In genomic region chr14:74845661-74846274, GRCm38 (mm10) we compare ENCODE assay signal across 12 mouse cellular contexts.
DNase-seq lines count a peak whose midpoint lies in the region; ATAC-seq and TF ChIP-seq lines count a peak whose summit lies in the region.
"Had no signal": no experiment of that assay in that cellular context is flagged by ENCODE, and none has a peak within 500 bp of the region (broad histone marks: within the 10 kb centered on the region; RNA-seq: fewer than 3 reads in every experiment).

No protein-coding gene starts in this region.

- no peaks in the 10 kb centered on the region for H3K36me3 ChIP-seq in heart, embryonic 15.5 days
- no peaks in the 10 kb centered on the region for H3K36me3 ChIP-seq in lung, postnatal 0 days (ENCODE audit: insufficient read depth, low read length)
- no peaks in the 10 kb centered on the region for H3K36me3 ChIP-seq in splenic B cell, adult 2 months (ENCODE audit: control insufficient read depth, insufficient read depth, low read length, poor library complexity, severe bottlenecking)

- H3K27ac ChIP-seq in heart, embryonic 15.5 days, result peak overlapping the region; percentile 88
- H3K27ac ChIP-seq in lung, postnatal 0 days (ENCODE audit: low read length), result no peak overlapping the region

- no peak for DNase-seq in heart, postnatal 25 days (ENCODE audit: low spot score)
- peak; percentile 33 for DNase-seq in lung, postnatal 0 days (ENCODE audit: low spot score)
- no peak for DNase-seq in lung, postnatal 25 days (ENCODE audit: low spot score)
- DNase-seq in induced T-regulatory cell, adult 2 months (ENCODE audit: low read depth), result peak; percentile 49
- DNase-seq in splenic B cell, adult 2 months (ENCODE audit: low read depth, low spot score), result peak; percentile 38
- no peak for DNase-seq in left cerebral cortex, adult 8-10 months (ENCODE audit: low spot score in 2 of 2)
- DNase-seq: adrenal gland, adult 8-10 months; cerebellum, adult 11 months; kidney, postnatal 36 days; lung, adult 2 months; spleen, adult 18-20 months had no signal

- WGBS in heart, embryonic 15.5 days, result 42% methylated on average over 2 of the region's 2 CpGs
- 32% methylated on average over 2 of the region's 2 CpGs for WGBS in lung, postnatal 0 days

- TF ChIP-seq CTCF in lung, postnatal 0 days (IDR thresholded peaks at IDR 0.05), result no peak

- no peak overlapping the region for H3K4me2 ChIP-seq in heart, embryonic 15.5 days
- no peak overlapping the region for H3K4me2 ChIP-seq in lung, postnatal 0 days (replicated peaks; ENCODE audit: low read depth, low read length)

- TF ChIP-seq EP300 in lung, postnatal 0 days (IDR thresholded peaks at IDR 0.05), result no peak

- no peaks in the 10 kb centered on the region for H3K27me3 ChIP-seq in heart, embryonic 15.5 days
- H3K27me3 ChIP-seq in lung, postnatal 0 days (replicated peaks; ENCODE audit: insufficient read depth, low read length), result no peaks in the 10 kb centered on the region
- H3K27me3 ChIP-seq in splenic B cell, adult 2 months (ENCODE audit: control insufficient read depth, insufficient read depth, low read length, poor library complexity, severe bottlenecking), result no peaks in the 10 kb centered on the region

- H3K9me3 ChIP-seq in heart, embryonic 15.5 days (replicated peaks), result no peaks in the 10 kb centered on the region
- H3K9me3 ChIP-seq in lung, postnatal 0 days (ENCODE audit: low read length), result no peaks in the 10 kb centered on the region

- peaks cover 65% of the 10 kb centered on the region for H3K4me1 ChIP-seq in heart, embryonic 15.5 days (replicated peaks)
- H3K4me1 ChIP-seq in lung, postnatal 0 days (ENCODE audit: insufficient read depth, low read depth, low read length), result peaks cover 10% of the 10 kb centered on the region; the same call in 1 of the 2 replicates

- no peak for ATAC-seq in heart, embryonic 15.5 days (replicated peaks; ENCODE audit: insufficient number of reproducible peaks, insufficient read depth, low FRiP score, low read depth)
- ATAC-seq in lung, postnatal 0 days, result peak; percentile 16

- no peak overlapping the region for H3K4me3 ChIP-seq in heart, embryonic 15.5 days
- no peak overlapping the region for H3K4me3 ChIP-seq in lung, postnatal 0 days (ENCODE audit: low read depth, low read length)

- intact Hi-C loops in heart, postnatal 25 days (cut with DNase I), result no loop called here

- no peak overlapping the region for H3K9ac ChIP-seq in heart, embryonic 15.5 days
- no peak overlapping the region for H3K9ac ChIP-seq in lung, postnatal 0 days (replicated peaks; ENCODE audit: low read depth)

Comparison
In these comparisons a context has a peak if more than half of its experiments do, and no peak if none do; other contexts are left out.
1. DNase-seq: peak in lung, postnatal 0 days (single experiment), induced T-regulatory cell, adult 2 months (single experiment) and splenic B cell, adult 2 months (single experiment); none in heart, postnatal 25 days (single experiment), lung, postnatal 25 days (single experiment) and left cerebral cortex, adult 8-10 months (0 of 2).